Mouse (Mus musculus) hindbrain, embryonic 13.5 days (tissue): ENCODE measurements around the gene Ptrh1. TPM values are rescaled to one million over a fixed set of nuclear protein-coding genes. Genes with fewer than 3 reads are reported as not detected.

ENCODE experiments used
- ATAC-seq: fragments of 200-750 bp; cut with Nextera tagmentation; 2 replicates; pipeline ENCODE4 v1.8.0; 2017; ENCODE audit warnings: moderate TSS enrichment; ENCODE audit not compliant: low FRiP score
- H3K27ac ChIP-seq: fragments of 300-500 bp; sonication (generic); 2 replicates; pipeline ENCODE4 v1.5.1; 2015; ENCODE audit warnings: inconsistent platforms, mild to moderate bottlenecking, moderate library complexity
- H3K27me3 ChIP-seq: fragments of 300-500 bp; sonication (generic); 2 replicates; pipeline ENCODE4 v1.6.1; 2015; ENCODE audit warnings: mild to moderate bottlenecking, inconsistent platforms
- H3K36me3 ChIP-seq: fragments of 300-500 bp; sonication (generic); 2 replicates; pipeline ENCODE4 v1.6.1; 2015; ENCODE audit warnings: mild to moderate bottlenecking, inconsistent platforms
- H3K4me1 ChIP-seq: fragments of 300-500 bp; sonication (generic); replicated peaks from 2 replicates; pipeline ENCODE4 v1.6.1; 2015; ENCODE audit warnings: inconsistent platforms
- H3K4me2 ChIP-seq: fragments of 300-500 bp; sonication (generic); 2 replicates; pipeline ENCODE4 v1.6.1; 2015; ENCODE audit warnings: inconsistent platforms, mild to moderate bottlenecking, moderate library complexity
- H3K4me3 ChIP-seq: fragments of 300-500 bp; sonication (generic); 2 replicates; pipeline ENCODE4 v1.5.1; 2015; ENCODE audit warnings: mild to moderate bottlenecking, inconsistent platforms
- H3K9ac ChIP-seq: fragments of 300-500 bp; sonication (generic); 2 replicates; pipeline ENCODE4 v1.6.1; 2015; ENCODE audit warnings: mild to moderate bottlenecking, inconsistent platforms
- H3K9me3 ChIP-seq: fragments of 300-500 bp; sonication (generic); 2 replicates; pipeline ENCODE4 v1.6.1; 2016; ENCODE audit warnings: inconsistent platforms
- WGBS: fragments of 180-500 bp; shearing (Covaris S2); methylation state at CpG from one replicate; pipeline ENCODE4 v1.1.7; 2015; 5-methylcytosine and 5-hydroxymethylcytosine counted together
- polyA plus RNA-seq: library from polyadenylated mRNA; unstranded; fragments of >200 nt; fragmentation: Nextera tagmentation; extraction: Ambion mirVana; gene quantifications from 2 replicates; pipeline ENCODE4 v1.2.1, GENCODE M21; 2015

The Ptrh1 gene
- polyA plus RNA-seq, 1 experiment from 2014 or later, result 4.5 TPM

GRCm38 (mm10) chr2:32816497-32816896 is 40.9 kb downstream of the Ptrh1 start:
- Histone ChIP-seq H3K9ac (no peak overlapping the region), H3K27me3 (no peaks in the 10 kb centered on the region), H3K4me1 (peaks cover 12% of the 10 kb centered on the region), H3K36me3 (peaks cover 86% of the 10 kb centered on the region), H3K9me3 (no peaks in the 10 kb centered on the region), H3K4me2 (no peak overlapping the region), H3K27ac (no peak overlapping the region), H3K4me3 (no peak overlapping the region)
- 91% methylated on average over 2 of the region's 2 CpGs for WGBS
- no peak for ATAC-seq

- Histone ChIP-seq H3K27me3 (no peaks in the 10 kb centered on the region), H3K9ac (no peak overlapping the region; the same call in 1 of the 2 replicates), H3K4me1 (peaks cover 12% of the 10 kb centered on the region), H3K27ac (peak overlapping the region; percentile 70), H3K36me3 (peaks cover 85% of the 10 kb centered on the region), H3K4me2 (no peak overlapping the region), H3K4me3 (no peak overlapping the region), H3K9me3 (no peaks in the 10 kb centered on the region)
- 57% methylated on average over 17 of the region's 17 CpGs for WGBS
- no peak for ATAC-seq
Measured at GRCm38 (mm10) chr2:32816946-32817581, 41.5 kb downstream of the Ptrh1 start.

- Histone ChIP-seq H3K9ac (no peak overlapping the region; the same call in 1 of the 2 replicates), H3K36me3 (peaks cover 80% of the 10 kb centered on the region)
- WGBS, result 65% methylated on average over 7 of the region's 7 CpGs
Measured at GRCm38 (mm10) chr2:32817589-32817988, 42.0 kb downstream of the Ptrh1 start.

GRCm38 (mm10) chr2:32818208-32818607 is 42.6 kb downstream of the Ptrh1 start:
- Histone ChIP-seq H3K9me3 (no peaks in the 10 kb centered on the region), H3K4me3 (no peak overlapping the region), H3K27ac (peak overlapping the region; percentile 3; the same call in 1 of the 2 replicates), H3K4me1 (peaks cover 19% of the 10 kb centered on the region), H3K4me2 (no peak overlapping the region), H3K36me3 (peaks cover 74% of the 10 kb centered on the region), H3K9ac (no peak overlapping the region), H3K27me3 (no peaks in the 10 kb centered on the region)
- 92% methylated on average over 5 of the region's 5 CpGs for WGBS
- ATAC-seq, result no peak

More at GRCm38 (mm10) chr2:32817589-32817988, 42.0 kb downstream of the Ptrh1 start:
- ATAC-seq, result no peak
- no peak overlapping the region for H3K4me3 ChIP-seq
- H3K27ac ChIP-seq, result peak overlapping the region; percentile 70
- peaks cover 13% of the 10 kb centered on the region for H3K4me1 ChIP-seq
- H3K4me2 ChIP-seq, result no peak overlapping the region
- no peaks in the 10 kb centered on the region for H3K27me3 ChIP-seq
- H3K9me3 ChIP-seq, result no peaks in the 10 kb centered on the region

- Histone ChIP-seq H3K9me3 (no peaks in the 10 kb centered on the region), H3K4me1 (peaks cover 36% of the 10 kb centered on the region), H3K9ac (no peak overlapping the region), H3K27me3 (no peaks in the 10 kb centered on the region), H3K4me3 (no peak overlapping the region), H3K27ac (no peak overlapping the region), H3K36me3 (peaks cover 47% of the 10 kb centered on the region), H3K4me2 (no peak overlapping the region)
- ATAC-seq, result no peak
- WGBS, result 72% methylated on average over 11 of the region's 11 CpGs
Measured at GRCm38 (mm10) chr2:32821041-32821802, 45.6 kb downstream of the Ptrh1 start.

- Histone ChIP-seq H3K4me1 (peaks cover 28% of the 10 kb centered on the region), H3K36me3 (peaks cover 42% of the 10 kb centered on the region), H3K27me3 (no peaks in the 10 kb centered on the region), H3K4me3 (no peak overlapping the region), H3K4me2 (no peak overlapping the region), H3K27ac (peak overlapping the region; percentile 20; the same call in 1 of the 2 replicates), H3K9ac (peak overlapping the region; percentile 15; the same call in 1 of the 2 replicates), H3K9me3 (no peaks in the 10 kb centered on the region)
- WGBS, result 81% methylated on average over 6 of the region's 6 CpGs
- no peak for ATAC-seq
Measured at GRCm38 (mm10) chr2:32822643-32823042, 47.1 kb downstream of the Ptrh1 start.

GRCm38 (mm10) chr2:32823153-32823552 is 47.6 kb downstream of the Ptrh1 start:
- WGBS, result 40% methylated on average over 11 of the region's 11 CpGs

GRCm38 (mm10) chr2:32823579-32824154 is 48.1 kb downstream of the Ptrh1 start:
- Histone ChIP-seq H3K4me3 (no peak overlapping the region), H3K9me3 (no peaks in the 10 kb centered on the region), H3K4me1 (peaks cover 24% of the 10 kb centered on the region), H3K9ac (0 out of 2 replicates have a peak overlapping the region, but pooled peaks have one; percentile 15), H3K36me3 (peaks cover 33% of the 10 kb centered on the region), H3K27ac (peak overlapping the region; percentile 67), H3K27me3 (no peaks in the 10 kb centered on the region), H3K4me2 (no peak overlapping the region)
- WGBS, result 50% methylated on average over 8 of the region's 8 CpGs
- ATAC-seq, result no peak

More at GRCm38 (mm10) chr2:32823153-32823552, 47.6 kb downstream of the Ptrh1 start:
- H3K9ac ChIP-seq, result peak overlapping the region; percentile 15; the same call in 1 of the 2 replicates
- H3K9me3 ChIP-seq, result no peaks in the 10 kb centered on the region
- no peaks in the 10 kb centered on the region for H3K27me3 ChIP-seq
- peaks cover 24% of the 10 kb centered on the region for H3K4me1 ChIP-seq
- ATAC-seq, result no peak
- H3K36me3 ChIP-seq, result peaks cover 37% of the 10 kb centered on the region
- no peak overlapping the region for H3K4me2 ChIP-seq
- no peak overlapping the region for H3K4me3 ChIP-seq
- H3K27ac ChIP-seq, result peak overlapping the region; percentile 67; the same call in 1 of the 2 replicates

- 22% methylated on average over 8 of the region's 8 CpGs for WGBS
- no peaks in the 10 kb centered on the region for H3K27me3 ChIP-seq
- H3K4me3 ChIP-seq, result no peak overlapping the region
- peaks cover 24% of the 10 kb centered on the region for H3K4me1 ChIP-seq
- no peaks in the 10 kb centered on the region for H3K9me3 ChIP-seq
- peaks cover 29% of the 10 kb centered on the region for H3K36me3 ChIP-seq
- H3K9ac ChIP-seq, result no peak overlapping the region
- H3K27ac ChIP-seq, result peak overlapping the region; percentile 67
- no peak for ATAC-seq
- no peak overlapping the region for H3K4me2 ChIP-seq
Measured at GRCm38 (mm10) chr2:32824181-32824580, 48.6 kb downstream of the Ptrh1 start.

GRCm38 (mm10) chr2:32824778-32825177 is 49.2 kb downstream of the Ptrh1 start:
- peak overlapping the region; percentile 67; the same call in 1 of the 2 replicates for H3K27ac ChIP-seq
- H3K4me1 ChIP-seq, result peaks cover 27% of the 10 kb centered on the region
- peaks cover 24% of the 10 kb centered on the region for H3K36me3 ChIP-seq
- no peak overlapping the region for H3K4me2 ChIP-seq
- no peak overlapping the region for H3K4me3 ChIP-seq
- no peak overlapping the region for H3K9ac ChIP-seq
- 81% methylated on average over 1 of the region's 1 CpGs for WGBS
- H3K9me3 ChIP-seq, result no peaks in the 10 kb centered on the region
- H3K27me3 ChIP-seq, result no peaks in the 10 kb centered on the region
- ATAC-seq, result no peak

GRCm38 (mm10) chr2:32825796-32826195 is 50.2 kb downstream of the Ptrh1 start:
- Histone ChIP-seq H3K9me3 (no peaks in the 10 kb centered on the region), H3K27me3 (no peaks in the 10 kb centered on the region), H3K9ac (no peak overlapping the region), H3K4me3 (no peak overlapping the region), H3K4me2 (no peak overlapping the region), H3K36me3 (peaks cover 14% of the 10 kb centered on the region), H3K4me1 (peaks cover 30% of the 10 kb centered on the region), H3K27ac (no peak overlapping the region)
- no peak for ATAC-seq
- WGBS, result 81% methylated on average over 6 of the region's 6 CpGs
